Mouse (Mus musculus) thymus, adult 2 months (tissue): ENCODE results near the gene Thbs2. TPM values are rescaled to one million over a fixed set of nuclear protein-coding genes. Genes with fewer than 3 reads are reported as not detected.

Experiments
- DNase-seq: peaks from one replicate; pipeline ENCODE4 v3.0.0; 2021
- H3K27ac ChIP-seq: fragments of 200-500 bp; 2 replicates; pipeline ENCODE4 v1.5.1; 2012; ENCODE audit warnings: low read length, control low read depth; ENCODE audit not compliant: control insufficient read depth, insufficient read depth
- H3K27me3 ChIP-seq: fragments of 200-500 bp; 2 replicates; pipeline ENCODE4 v1.6.1; 2012; ENCODE audit warnings: mild to moderate bottlenecking, low read length, moderate library complexity, mixed read lengths; ENCODE audit not compliant: control insufficient read depth, insufficient read depth
- H3K36me3 ChIP-seq: fragments of 200-500 bp; 2 replicates; pipeline ENCODE4 v1.6.1; 2012; ENCODE audit warnings: mild to moderate bottlenecking, low read length, moderate library complexity; ENCODE audit not compliant: control insufficient read depth, insufficient read depth
- H3K4me1 ChIP-seq: fragments of 200-500 bp; replicated peaks from 2 replicates; pipeline ENCODE4 v1.6.1; 2012; ENCODE audit warnings: low read length; ENCODE audit not compliant: control insufficient read depth, insufficient read depth
- H3K4me3 ChIP-seq: fragments of 200-500 bp; 2 replicates; pipeline ENCODE4 v1.5.1; 2012; ENCODE audit warnings: mild to moderate bottlenecking, low read length, control low read depth, moderate library complexity; ENCODE audit not compliant: control insufficient read depth, insufficient read depth
- CTCF ChIP-seq: fragments of 200-500 bp; IDR thresholded peaks from 2 replicates; pipeline ENCODE4 v1.5.1; 2012; ENCODE audit warnings: mild to moderate bottlenecking, control low read depth, low read length, moderate library complexity, borderline replicate concordance; ENCODE audit not compliant: control insufficient read depth, poor library complexity, insufficient read depth; ENCODE audit errors: extremely low read depth
- POLR2A ChIP-seq: fragments of 200-500 bp; IDR thresholded peaks from 2 replicates; pipeline ENCODE4 v1.6.1; 2012; ENCODE audit warnings: mild to moderate bottlenecking, low read length, control low read depth, moderate library complexity; ENCODE audit not compliant: control insufficient read depth, poor library complexity, insufficient read depth; ENCODE audit errors: extremely low read depth
- WGBS: fragments of 180-500 bp; shearing (Covaris S2); methylation state at CpG from one replicate; pipeline ENCODE4 v1.1.7; 2018; 5-methylcytosine and 5-hydroxymethylcytosine counted together
- polyA plus RNA-seq: library from polyadenylated mRNA; depleted of rRNA; stranded (reverse); fragments of >200 nt; gene quantifications from 2 replicates; pipeline ENCODE4 v1.2.3, GENCODE M21; 2012

Gene Thbs2
- polyA plus RNA-seq, 1 experiment, result 5.4 TPM

DNA sequence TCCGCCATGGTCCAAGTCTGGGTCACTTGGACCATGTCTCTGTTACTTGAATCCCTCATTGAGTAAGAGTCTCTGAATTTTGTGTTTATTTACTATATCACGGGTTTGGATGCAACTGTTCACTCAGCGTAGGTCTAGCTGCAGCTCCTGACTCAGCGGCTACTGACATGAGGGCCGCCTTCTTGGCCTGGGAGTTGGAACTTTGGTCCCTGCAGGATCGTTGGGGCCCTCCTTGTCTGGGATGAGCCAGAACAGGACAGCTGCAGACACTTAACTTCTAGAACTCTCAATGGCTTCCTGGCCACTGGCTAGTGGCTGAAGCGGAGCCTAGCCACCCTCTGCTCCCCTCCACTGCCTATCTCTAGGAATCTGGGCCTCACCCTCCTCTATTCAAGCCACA is 11.2 kb downstream of the Thbs2 start:
- 91% methylated on average over 7 of the region's 7 CpGs for WGBS
- H3K27ac ChIP-seq, result no peak overlapping the region

GRCm38 (mm10) chr17:14681047-14681446 is 13.0 kb downstream of the Thbs2 start:
- no peak for DNase-seq
- H3K27me3 ChIP-seq, result no peaks in the 10 kb centered on the region
- H3K27ac ChIP-seq, result no peak overlapping the region
- 92% methylated on average over 12 of the region's 12 CpGs for whole genome bisulfite sequencing
- H3K4me3 ChIP-seq, result no peak overlapping the region
- no peaks in the 10 kb centered on the region for H3K36me3 ChIP-seq
- H3K4me1 ChIP-seq, result no peaks in the 10 kb centered on the region
- no peak for TF ChIP-seq POLR2A
- TF ChIP-seq CTCF, result no peak

More for the DNA sequence above, 11.2 kb downstream of the Thbs2 start:
- TF ChIP-seq POLR2A, result no peak
- TF ChIP-seq CTCF, result no peak
- no peaks in the 10 kb centered on the region for H3K27me3 ChIP-seq
- no peak for DNase-seq
- no peaks in the 10 kb centered on the region for H3K4me1 ChIP-seq
- H3K36me3 ChIP-seq, result no peaks in the 10 kb centered on the region
- no peak overlapping the region for H3K4me3 ChIP-seq

GRCm38 (mm10) chr17:14677198-14677597 is 16.8 kb downstream of the Thbs2 start:
- no peak for TF ChIP-seq POLR2A
- no peak for TF ChIP-seq CTCF
- Histone ChIP-seq H3K4me3 (no peak overlapping the region), H3K27me3 (no peaks in the 10 kb centered on the region), H3K4me1 (no peaks in the 10 kb centered on the region), H3K36me3 (no peaks in the 10 kb centered on the region), H3K27ac (no peak overlapping the region)
- no peak for DNase-seq
- WGBS, result 87% methylated on average over 8 of the region's 8 CpGs

DNA sequence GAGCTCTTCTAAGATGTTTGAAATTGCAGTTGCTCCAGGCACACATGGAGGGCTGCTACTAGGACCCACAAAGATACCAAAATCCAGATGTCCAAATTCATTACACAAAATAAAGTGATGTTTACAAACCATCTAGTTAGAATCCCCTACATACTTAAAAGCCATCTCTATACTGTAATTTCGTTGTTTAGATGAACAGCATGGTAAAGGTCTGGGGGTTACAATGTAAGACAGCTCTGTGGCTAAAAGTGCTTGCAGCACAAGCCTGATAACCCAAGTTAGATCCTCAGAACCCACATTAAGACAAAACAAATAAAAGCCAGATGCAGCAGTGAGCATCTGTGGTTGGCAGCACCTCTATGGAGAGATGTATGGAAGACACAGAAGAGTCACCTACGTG is 18.5 kb downstream of the Thbs2 start:
- H3K27ac ChIP-seq, result no peak overlapping the region
- H3K27me3 ChIP-seq, result no peaks in the 10 kb centered on the region
- no peak for DNase-seq
- H3K4me1 ChIP-seq, result no peaks in the 10 kb centered on the region
- TF ChIP-seq POLR2A, result no peak
- TF ChIP-seq CTCF, result no peak
- WGBS, result 89% methylated on average over 2 of the region's 2 CpGs
- no peaks in the 10 kb centered on the region for H3K36me3 ChIP-seq
- no peak overlapping the region for H3K4me3 ChIP-seq

DNA sequence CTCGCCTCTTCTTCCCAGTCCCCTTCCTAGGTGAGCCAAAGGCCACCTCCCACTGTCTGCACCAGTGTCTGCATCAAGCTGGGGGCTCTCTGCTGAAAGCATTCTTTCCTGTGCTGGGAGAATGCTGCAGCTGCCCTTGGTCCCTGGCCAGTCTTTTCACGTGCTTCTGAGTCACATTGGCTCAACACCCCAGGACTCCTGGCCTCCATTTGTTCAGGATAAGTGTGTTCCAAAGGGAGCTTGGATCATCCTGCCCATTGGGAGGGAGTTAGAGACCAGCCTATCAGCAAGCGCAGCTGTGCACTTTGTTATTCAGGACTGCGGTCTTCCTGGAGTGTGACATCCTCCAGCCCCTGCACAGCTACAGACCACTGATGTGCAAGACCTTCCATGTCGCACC is 21.6 kb downstream of the Thbs2 start:
- Histone ChIP-seq H3K4me3 (no peak overlapping the region), H3K27me3 (no peaks in the 10 kb centered on the region), H3K4me1 (no peaks in the 10 kb centered on the region), H3K27ac (no peak overlapping the region), H3K36me3 (no peaks in the 10 kb centered on the region)
- 64% methylated on average over 5 of the region's 5 CpGs for WGBS
- TF ChIP-seq POLR2A, result no peak
- no peak for TF ChIP-seq CTCF
- DNase-seq, result no peak

DNA sequence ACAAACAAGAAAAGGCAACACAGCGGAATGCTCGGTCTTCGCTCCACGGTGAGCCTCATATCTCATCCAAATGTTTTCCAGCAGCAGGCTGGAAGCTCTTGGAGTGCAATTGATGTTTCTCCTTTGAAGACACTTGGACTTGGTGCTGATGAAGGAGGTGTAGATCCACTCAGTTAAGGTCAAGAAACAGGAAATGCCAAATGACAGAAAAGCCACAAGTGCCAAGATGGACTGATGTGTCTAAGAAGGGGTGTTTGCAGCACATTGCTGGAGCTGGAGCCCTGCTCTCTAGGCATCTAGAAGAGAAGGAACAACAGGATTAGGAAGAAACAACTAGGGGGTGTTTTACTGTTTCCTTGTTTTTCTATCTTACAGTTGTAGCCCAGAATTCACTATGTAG is 26.8 kb downstream of the Thbs2 start:
- Histone ChIP-seq H3K4me1 (no peaks in the 10 kb centered on the region), H3K36me3 (no peaks in the 10 kb centered on the region), H3K4me3 (no peak overlapping the region), H3K27me3 (no peaks in the 10 kb centered on the region), H3K27ac (no peak overlapping the region)
- 94% methylated on average over 4 of the region's 4 CpGs for WGBS
- no peak for DNase-seq
- no peak for TF ChIP-seq POLR2A
- TF ChIP-seq CTCF, result no peak

DNA sequence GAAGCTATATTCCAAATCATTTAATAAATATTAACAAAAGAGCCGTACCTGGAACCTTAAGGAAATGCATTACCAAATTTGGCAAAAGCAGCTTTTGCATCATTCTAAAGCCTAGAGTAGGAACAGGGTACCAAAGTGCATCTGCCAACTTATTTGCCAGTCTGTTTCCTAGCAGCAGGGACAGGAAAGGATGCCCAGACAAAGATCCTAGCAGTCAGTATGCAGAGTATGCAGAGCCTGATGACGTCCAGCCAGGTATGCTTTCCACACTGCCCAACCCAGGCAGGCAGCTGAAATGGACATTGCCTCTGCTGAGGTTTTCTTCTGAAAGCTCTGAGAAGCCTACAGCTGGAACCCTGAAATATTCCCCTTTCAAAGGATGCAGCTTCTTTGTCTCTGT is 27.6 kb downstream of the Thbs2 start:
- no peaks in the 10 kb centered on the region for H3K27me3 ChIP-seq
- 88% methylated on average over 2 of the region's 2 CpGs for WGBS
- TF ChIP-seq POLR2A (no peak), CTCF (no peak)
- no peaks in the 10 kb centered on the region for H3K36me3 ChIP-seq
- no peaks in the 10 kb centered on the region for H3K4me1 ChIP-seq
- H3K4me3 ChIP-seq, result no peak overlapping the region
- H3K27ac ChIP-seq, result no peak overlapping the region
- no peak for DNase-seq
